Mouse (Mus musculus): Measurements from ENCODE around the gene Lmcd1. TPM values are rescaled to one million over a fixed set of nuclear protein-coding genes. Genes with fewer than 3 reads are reported as not detected.
A peak's percentile ranks its signal among the peaks of the same experiment; 100 is the strongest.
"Not testable (repeated sequence)": the region's sequence is repeated elsewhere in the genome, so short reads cannot be mapped to it uniquely, and the experiment has no call there.

Gene Lmcd1
- total RNA-seq (2021): 1 to 10 TPM; 5.2 to 8.4 TPM
- long read RNA-seq, experiment 1, transcript Lmcd1-201 (6 exons, 1,730 nt): major isoform, 7 of 12 reads
- long read RNA-seq, experiment 1, partial matches to known transcripts: 4 of 12 reads
- long read RNA-seq, experiment 1, other reads (novel, unspliced or antisense): 1 of 12 reads
- long read RNA-seq, experiment 2, partial matches to known transcripts: 1 of 2 reads
- long read RNA-seq, experiment 2, other reads (novel, unspliced or antisense): 1 of 2 reads

- DNase-seq: peak; percentile 92 to 93
Measured at GRCm38 (mm10) chr6:112273501-112274205, at the start of gene Lmcd1. Gene Lmcd1 (plus strand): TSS chr6:112273758.

DNA sequence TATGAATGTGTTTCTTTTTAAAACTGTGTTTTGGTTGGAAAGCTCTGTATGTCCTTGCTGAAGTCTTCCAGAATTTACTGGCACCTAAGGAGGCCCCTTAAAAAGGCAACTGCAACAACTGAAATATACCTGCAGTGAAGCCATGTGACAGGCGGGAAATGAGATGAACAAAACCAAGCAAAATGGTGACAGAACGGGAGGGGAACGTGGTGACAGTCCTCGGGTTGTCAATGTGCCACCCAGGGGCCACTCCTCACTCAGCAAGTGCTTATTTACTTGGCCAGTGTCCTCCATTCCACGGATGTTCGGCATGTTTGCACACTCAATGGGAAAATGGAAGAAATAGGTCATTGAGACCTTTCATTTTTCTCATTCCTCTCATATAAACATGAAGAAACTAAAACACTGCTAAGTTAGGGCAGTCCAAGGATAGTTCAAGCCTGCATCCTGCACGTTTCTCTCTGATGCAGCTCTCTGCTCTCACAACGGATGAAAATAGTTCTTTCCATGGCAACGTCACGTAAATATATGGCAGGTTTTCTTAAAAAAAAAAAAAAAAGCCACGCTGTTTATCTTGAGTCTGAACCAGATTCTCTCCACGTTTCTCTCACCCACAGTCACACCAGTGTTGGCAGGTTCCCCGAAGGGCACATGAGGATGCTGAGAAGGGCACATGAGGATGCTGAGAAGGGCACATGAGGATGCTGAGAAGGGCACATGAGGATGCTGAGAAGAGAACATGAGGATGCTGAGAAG lies 49.5 kb upstream of the Lmcd1 start:
- no peak for DNase-seq

GRCm38 (mm10) chr6:112236775-112237174 lies 36.8 kb upstream of the Lmcd1 start:
- no peak for DNase-seq

DNA sequence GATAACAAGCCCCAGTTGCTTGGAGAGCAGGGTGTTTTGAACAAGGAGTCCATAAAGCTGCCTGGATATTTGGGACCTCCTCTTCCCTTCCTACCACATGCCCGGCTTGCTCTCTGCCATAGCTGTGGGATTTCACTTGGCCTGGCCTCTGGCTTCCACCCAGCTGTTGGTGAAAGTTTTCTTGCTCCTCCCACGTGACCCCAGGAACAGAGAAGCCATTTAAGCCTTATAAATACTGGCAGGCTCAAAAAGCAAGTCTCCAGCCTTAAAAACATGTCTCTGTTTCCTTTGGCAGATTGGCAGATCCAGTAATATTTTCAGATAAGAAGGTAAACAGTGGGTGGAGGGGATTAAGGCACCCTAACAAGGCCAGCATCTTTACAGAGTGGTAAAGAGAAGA lies 31.3 kb upstream of the Lmcd1 start:
- DNase-seq: no peak

GRCm38 (mm10) chr6:112245639-112246038 lies 27.9 kb upstream of the Lmcd1 start:
- DNase-seq: peak; percentile 91 to 94

- peak in 1 of 2 experiments; percentile 35 for DNase-seq
Measured at GRCm38 (mm10) chr6:112246636-112247035, 26.9 kb upstream of the Lmcd1 start.

DNA sequence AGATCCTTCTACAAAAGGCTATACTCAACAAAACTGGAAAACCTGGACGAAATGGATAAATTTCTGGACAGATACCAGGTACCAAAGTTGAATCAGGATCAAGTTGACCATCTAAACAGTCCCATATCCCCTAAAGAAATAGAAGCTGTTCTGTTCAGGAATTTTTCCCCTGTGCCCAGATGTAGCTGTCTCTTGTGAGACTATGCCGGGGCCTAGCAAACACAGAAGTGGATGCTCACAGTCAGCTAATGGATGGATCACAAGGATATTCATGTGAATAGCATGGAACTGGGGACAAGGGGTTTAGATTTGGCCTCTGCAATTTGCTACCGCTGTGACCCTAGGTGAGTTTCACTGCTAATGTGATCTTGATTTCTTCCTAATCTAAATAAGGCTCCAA lies 19.6 kb upstream of the Lmcd1 start:
- not testable (repeated sequence) for DNase-seq

DNA sequence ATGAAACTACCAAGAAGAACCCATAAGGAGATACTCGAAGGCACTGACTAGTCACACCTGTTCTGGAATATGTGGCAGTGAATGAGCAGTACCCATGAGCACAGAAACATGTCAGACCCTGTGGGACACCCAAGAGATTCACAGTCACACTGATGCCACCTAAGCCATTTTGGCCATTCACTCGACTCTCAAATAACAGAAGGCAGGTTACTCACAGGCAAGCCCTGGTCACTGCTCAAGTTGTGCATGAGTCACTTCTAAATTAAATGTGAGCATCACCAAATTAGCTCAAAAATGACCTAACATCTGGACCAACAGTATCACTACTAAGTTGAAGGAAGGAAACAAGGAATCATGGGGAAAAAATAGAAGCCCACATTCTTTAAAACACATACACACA lies 18.6 kb upstream of the Lmcd1 start:
- no peak for DNase-seq

DNA sequence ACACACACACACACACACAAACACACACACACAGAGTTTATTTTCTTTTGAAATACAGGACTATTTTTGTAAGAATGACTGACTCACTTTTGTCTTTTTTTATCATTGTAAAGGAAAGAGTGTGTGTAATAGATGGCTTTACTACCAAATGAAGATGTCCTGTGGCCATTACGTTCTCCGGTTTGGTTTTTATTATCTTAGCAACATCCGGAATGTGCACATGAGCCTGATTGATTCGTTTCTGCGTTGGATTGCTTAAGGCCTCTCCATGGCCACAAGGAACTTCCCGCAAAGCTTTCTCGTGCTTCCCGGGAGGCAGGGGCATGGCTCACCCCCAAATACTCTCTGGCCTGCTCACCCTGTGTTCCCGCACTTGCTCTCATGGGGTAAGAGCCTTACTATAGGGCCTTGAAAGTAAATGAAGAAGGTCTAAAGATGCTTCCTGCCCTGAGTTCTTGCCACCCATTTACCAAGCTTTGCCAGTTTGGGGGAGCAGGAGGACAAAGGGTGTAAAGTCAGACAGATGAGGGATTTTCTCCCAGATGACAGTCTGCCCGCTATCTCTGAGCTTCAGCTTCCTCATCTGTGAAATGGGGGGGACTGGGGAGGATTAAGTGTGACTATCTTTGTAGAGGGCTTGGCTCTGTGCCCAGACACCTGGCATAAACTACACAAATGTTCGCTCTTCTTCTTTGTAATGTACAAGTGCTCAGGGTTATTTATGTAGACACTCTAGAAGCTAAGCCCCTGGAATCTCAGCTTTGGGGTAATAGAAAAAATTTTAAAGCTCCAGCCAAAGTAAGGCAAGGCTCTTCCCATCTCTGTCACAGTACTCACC lies 18.0 kb upstream of the Lmcd1 start:
- peak in 1 of 2 experiments; percentile 31 for DNase-seq

- no peak for DNase-seq
Measured at GRCm38 (mm10) chr6:112256599-112256998, 17.0 kb upstream of the Lmcd1 start.

DNA sequence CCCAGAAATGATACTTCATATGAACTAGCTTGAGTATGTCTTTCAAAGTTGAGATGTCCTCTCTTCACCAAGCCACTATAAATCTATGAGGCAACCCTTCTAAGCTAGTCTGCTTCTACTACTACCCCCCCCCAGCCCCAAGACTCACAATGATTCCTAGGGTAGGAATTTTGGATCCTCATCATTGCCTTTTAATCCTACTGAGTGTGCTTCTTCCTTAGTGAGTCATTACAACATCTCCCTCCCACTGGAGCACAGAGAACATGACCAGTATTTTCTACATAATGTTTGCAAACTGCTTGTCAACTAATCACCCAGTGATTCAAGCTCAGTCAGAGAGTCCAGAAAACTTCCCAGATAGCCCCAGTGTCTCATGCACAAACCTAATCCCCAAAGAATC lies 12.5 kb upstream of the Lmcd1 start:
- no peak for DNase-seq

DNA sequence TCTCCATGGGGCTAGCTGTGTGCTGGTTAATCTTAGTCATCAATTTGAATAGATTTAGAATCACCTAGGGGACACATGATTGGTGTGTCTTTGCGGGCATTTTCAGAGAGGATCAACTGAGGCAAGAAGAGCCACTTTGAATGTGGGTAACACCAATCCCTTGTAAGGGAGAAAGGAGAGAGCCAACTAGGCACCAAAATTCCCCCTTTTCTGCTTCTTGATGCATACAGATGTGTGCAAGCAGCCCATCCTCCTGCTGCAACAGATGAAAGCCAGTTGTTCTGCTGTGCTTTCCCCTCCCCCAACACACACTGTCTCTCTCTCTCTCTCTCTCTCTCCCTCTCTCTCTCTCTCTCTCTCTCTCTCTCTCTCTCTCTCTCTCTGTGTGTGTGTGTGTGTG lies 9.2 kb upstream of the Lmcd1 start:
- no peak for DNase-seq

- no peak for DNase-seq
Measured at GRCm38 (mm10) chr6:112266631-112267030, 6.9 kb upstream of the Lmcd1 start.

GRCm38 (mm10) chr6:112267661-112268357 lies 5.7 kb upstream of the Lmcd1 start:
- DNase-seq: no peak

GRCm38 (mm10) chr6:112274261-112275055 lies 900 bp downstream of the Lmcd1 start:
- peak; percentile 88 to 91 for DNase-seq

GRCm38 (mm10) chr6:112275731-112276245 lies 2.2 kb downstream of the Lmcd1 start:
- no peak for DNase-seq

GRCm38 (mm10) chr6:112278805-112279204 lies 5.2 kb downstream of the Lmcd1 start:
- DNase-seq: no peak

- DNase-seq: no peak
Measured at GRCm38 (mm10) chr6:112280161-112280560, 6.6 kb downstream of the Lmcd1 start.

DNA sequence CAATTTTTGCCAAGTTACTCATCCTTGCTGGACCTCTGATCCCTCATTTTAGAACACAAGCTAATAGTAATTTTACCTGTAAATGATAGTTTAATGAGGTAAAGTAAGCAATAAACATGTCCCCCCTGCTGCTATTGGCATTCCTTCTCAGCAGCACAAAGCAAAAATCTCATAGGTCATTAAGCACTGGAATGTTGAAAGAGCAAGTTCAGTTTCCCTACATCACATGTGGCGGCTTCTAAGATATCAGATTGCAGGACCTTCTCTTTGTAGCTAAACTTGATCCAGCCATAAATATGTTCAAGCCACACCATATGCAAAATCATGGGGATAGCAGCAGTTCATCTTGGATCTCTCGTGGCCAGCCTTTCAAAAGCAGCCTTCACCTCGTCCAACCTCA lies 7.4 kb downstream of the Lmcd1 start:
- DNase-seq: no peak

- DNase-seq: no peak
Measured at GRCm38 (mm10) chr6:112281935-112282334, 8.4 kb downstream of the Lmcd1 start.
